Mouse (Mus musculus) liver, postnatal 0 days (tissue): ENCODE measurements around the gene Cdh15.

Source experiments
- CTCF ChIP-seq: sonication (generic); IDR thresholded peaks from 2 replicates; pipeline ENCODE4 v1.5.1; 2016; ENCODE audit warnings: antibody characterized with exemption, low read depth
- EP300 ChIP-seq: IDR thresholded peaks from 2 replicates; pipeline ENCODE4 v1.6.1; 2016; ENCODE audit warnings: antibody characterized with exemption, low read depth, mild to moderate bottlenecking

- TF ChIP-seq CTCF (0 out of 2 replicates have a peak, but pooled peaks have one; percentile 16), EP300 (no peak)
Observed at GRCm38 (mm10) chr8:122899085-122899484, 51.3 kb downstream of the Cdh15 start.
